Mouse (Mus musculus): ENCODE measurements around the gene Jmy. TPM values are rescaled to one million over a fixed set of nuclear protein-coding genes. Genes with fewer than 3 reads are reported as not detected.
A peak's percentile ranks its signal among the peaks of the same experiment; 100 is the strongest.

Gene Jmy
- polyA plus RNA-seq, 1 experiment from 2014 or later = 3.4 TPM

- H3K4me3 ChIP-seq (ENCODE audit: low read depth, low read length) = no peak overlapping the region
- ATAC-seq (replicated peaks; ENCODE audit: low FRiP score) (peak; percentile 71), DNase-seq (ENCODE audit: low spot score) (no peak)
- peaks cover 40% of the 10 kb centered on the region for H3K4me1 ChIP-seq (replicated peaks; ENCODE audit: control insufficient read depth, insufficient read depth, low read length)
- no peaks in the 10 kb centered on the region for H3K9me3 ChIP-seq (ENCODE audit: control insufficient read depth, low read length)
- peak overlapping the region; percentile 76 for H3K27ac ChIP-seq (ENCODE audit: low read depth, low read length)
- H3K9ac ChIP-seq (ENCODE audit: low read depth, low read length) = no peak overlapping the region; the same call in 1 of the 2 replicates
- no peaks in the 10 kb centered on the region for H3K27me3 ChIP-seq (replicated peaks; ENCODE audit: control insufficient read depth, insufficient read depth, low read length)
- 67% methylated on average over 8 of the region's 8 CpGs for WGBS
- H3K36me3 ChIP-seq (ENCODE audit: control insufficient read depth, insufficient read depth, low read length) = no peaks in the 10 kb centered on the region
- peak overlapping the region; percentile 49 for H3K4me2 ChIP-seq
Observed at GRCm38 (mm10) chr13:93380399-93381063, 119.1 kb downstream of the Jmy start.

Other genes starting within 250 kb of the Jmy start
- gene Homer1, start 200.2 kb downstream of the Jmy start, polyA plus RNA-seq (2014; fragmentation: Nextera tagmentation; extraction: Ambion mirVana) = 6.5 and 8.5 TPM in 2 replicates
- gene Bhmt, start 138.2 kb upstream of the Jmy start, polyA plus RNA-seq (2014; fragmentation: Nextera tagmentation; extraction: Ambion mirVana) = 23.4 and 26.0 TPM in 2 replicates
- 7.1 and 8.2 TPM in 2 replicates for gene Bhmt2, start 174.5 kb upstream of the Jmy start, polyA plus RNA-seq (2014; fragmentation: Nextera tagmentation; extraction: Ambion mirVana)
- 6.7 and 7.1 TPM in 2 replicates for gene Dmgdh, start 174.6 kb upstream of the Jmy start, polyA plus RNA-seq (2014; fragmentation: Nextera tagmentation; extraction: Ambion mirVana)